Mouse (Mus musculus) kidney, embryonic 15.5 days (tissue): ENCODE measurements at regions not wholly inside any gene's neighbourhood (a gene's known extent, or its start where the extent isn't known, plus 50 kb on each side); places are given as distances from the start of the nearest gene placed in this dataset.
A peak's percentile ranks its signal among the peaks of the same experiment; 100 is the strongest.

Source experiments
- ATAC-seq: fragments of 200-750 bp; cut with Nextera tagmentation; replicated peaks from 2 replicates; pipeline ENCODE4 v1.8.0; 2017; ENCODE audit warnings: moderate TSS enrichment; ENCODE audit not compliant: low FRiP score
- H3K27ac ChIP-seq: fragments of 300-500 bp; sonication (generic); 2 replicates; pipeline ENCODE4 v1.5.1; 2015; ENCODE audit warnings: mild to moderate bottlenecking, inconsistent platforms
- H3K27me3 ChIP-seq: fragments of 300-500 bp; sonication (generic); 2 replicates; pipeline ENCODE4 v1.6.1; 2015; ENCODE audit warnings: inconsistent platforms
- H3K36me3 ChIP-seq: fragments of 300-500 bp; sonication (generic); 2 replicates; pipeline ENCODE4 v1.6.1; 2015; ENCODE audit warnings: inconsistent platforms
- H3K4me1 ChIP-seq: fragments of 300-500 bp; sonication (generic); 2 replicates; pipeline ENCODE4 v1.6.1; 2015; ENCODE audit warnings: inconsistent platforms
- H3K4me2 ChIP-seq: fragments of 300-500 bp; sonication (generic); 2 replicates; pipeline ENCODE4 v1.6.1; 2015; ENCODE audit warnings: moderate library complexity, mild to moderate bottlenecking, inconsistent platforms
- H3K4me3 ChIP-seq: fragments of 300-500 bp; sonication (generic); replicated peaks from 2 replicates; pipeline ENCODE4 v1.5.1; 2015; ENCODE audit warnings: mild to moderate bottlenecking, inconsistent platforms
- H3K9ac ChIP-seq: fragments of 300-500 bp; sonication (generic); 2 replicates; pipeline ENCODE4 v1.6.1; 2015; ENCODE audit warnings: mild to moderate bottlenecking, inconsistent platforms
- H3K9me3 ChIP-seq: fragments of 300-500 bp; sonication (generic); replicated peaks from 2 replicates; pipeline ENCODE4 v1.6.1; 2016; ENCODE audit warnings: inconsistent platforms
- WGBS: fragments of 180-500 bp; shearing (Covaris S2); methylation state at CpG from one replicate; pipeline ENCODE4 v1.1.7; 2015; ENCODE audit warnings: mixed read lengths; 5-methylcytosine and 5-hydroxymethylcytosine counted together

DNA sequence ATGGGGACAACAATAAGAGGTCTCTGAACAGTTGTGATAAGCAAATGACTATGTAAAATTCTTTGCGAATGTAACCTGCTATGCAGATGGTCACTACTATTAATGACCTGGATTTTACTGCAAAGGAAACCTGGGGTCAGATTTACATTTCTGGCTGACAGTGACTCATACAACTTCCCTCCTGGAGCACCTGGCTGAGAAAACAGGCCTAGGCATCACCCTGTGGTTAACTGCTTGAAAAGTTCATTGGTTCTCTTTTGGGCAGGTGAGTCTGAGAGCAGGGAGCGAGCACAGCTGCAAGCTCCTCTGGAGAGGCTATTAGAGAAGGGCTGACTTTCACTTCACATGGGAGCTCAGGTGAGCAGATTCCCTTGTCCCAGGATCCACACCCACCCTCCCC, 185.2 kb upstream of the Lpp start:
- Histone ChIP-seq H3K27me3 (no peaks in the 10 kb centered on the region), H3K27ac (no peak overlapping the region), H3K9ac (no peak overlapping the region), H3K4me2 (no peak overlapping the region), H3K4me3 (no peak overlapping the region), H3K4me1 (peaks cover 27% of the 10 kb centered on the region), H3K36me3 (no peaks in the 10 kb centered on the region), H3K9me3 (no peaks in the 10 kb centered on the region)
- WGBS: 91% methylated on average over 2 of the region's 2 CpGs
- no peak for ATAC-seq

DNA sequence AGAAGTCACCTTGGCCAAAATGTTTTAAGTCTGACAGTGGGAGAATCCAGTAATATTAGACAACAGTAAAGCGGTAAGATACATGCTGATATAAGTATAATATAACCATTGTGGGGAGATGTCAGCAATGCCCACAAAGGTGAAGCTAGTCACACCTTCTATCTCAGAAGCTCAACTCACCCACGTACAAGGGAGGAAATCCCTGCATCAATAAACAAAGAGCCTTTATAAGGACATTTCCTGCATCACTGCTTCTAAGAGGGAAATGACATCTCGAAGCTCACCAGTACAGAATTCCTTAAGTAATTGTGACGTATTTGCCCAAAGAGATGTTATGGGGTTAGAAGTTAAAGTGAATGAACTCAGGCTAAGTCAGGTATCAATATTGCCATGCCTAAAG, 186.3 kb upstream of the Lpp start:
- Histone ChIP-seq H3K27me3 (no peaks in the 10 kb centered on the region), H3K4me2 (no peak overlapping the region), H3K9me3 (no peaks in the 10 kb centered on the region), H3K4me1 (peaks cover 27% of the 10 kb centered on the region), H3K36me3 (no peaks in the 10 kb centered on the region), H3K9ac (no peak overlapping the region), H3K4me3 (no peak overlapping the region), H3K27ac (no peak overlapping the region)
- 46% methylated on average over 4 of the region's 4 CpGs for WGBS
- ATAC-seq: no peak

DNA sequence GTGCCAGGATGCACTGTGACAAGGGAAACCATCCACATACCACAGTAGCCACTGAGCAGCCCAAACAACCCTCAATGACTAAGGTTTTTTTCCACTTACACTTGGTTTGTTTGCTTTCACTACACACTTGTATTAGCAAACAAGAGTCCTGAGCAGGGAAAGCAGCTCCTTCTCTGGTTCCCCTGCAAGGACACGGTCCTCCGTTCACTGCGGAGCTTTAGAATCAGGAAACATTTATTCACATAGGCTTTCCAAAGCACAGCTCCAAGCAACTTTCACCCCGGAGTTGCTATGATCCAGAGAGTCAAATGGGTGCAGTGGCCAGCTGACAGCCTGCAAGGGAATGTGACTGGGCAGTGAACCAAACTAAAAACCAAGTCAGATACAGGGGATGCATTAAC, 186.8 kb upstream of the Lpp start:
- Histone ChIP-seq H3K4me1 (peaks cover 25% of the 10 kb centered on the region), H3K27me3 (no peaks in the 10 kb centered on the region), H3K9ac (no peak overlapping the region), H3K4me2 (no peak overlapping the region), H3K9me3 (no peaks in the 10 kb centered on the region), H3K4me3 (no peak overlapping the region), H3K27ac (no peak overlapping the region), H3K36me3 (no peaks in the 10 kb centered on the region)
- WGBS: 66% methylated on average over 4 of the region's 4 CpGs
- no peak for ATAC-seq

DNA sequence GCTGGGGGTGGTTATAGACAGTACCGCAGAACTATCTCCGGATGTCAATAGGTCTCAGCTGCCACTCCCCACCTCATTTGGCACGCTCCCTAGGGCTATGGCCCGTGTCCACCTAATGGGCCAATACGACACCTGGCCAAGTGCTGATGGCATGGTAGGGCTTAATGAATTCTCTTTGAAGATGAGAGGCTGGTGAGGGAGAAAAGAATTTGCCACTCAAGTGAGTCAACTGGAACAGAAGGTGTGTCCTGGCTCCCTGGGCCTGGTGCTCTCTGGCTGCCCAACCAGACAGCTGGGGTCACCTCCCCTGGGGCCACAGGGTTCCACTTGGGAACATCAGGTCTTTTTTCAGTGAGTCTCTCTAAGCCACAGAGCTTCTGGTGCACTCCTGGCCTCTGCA, 187.7 kb upstream of the Lpp start:
- peaks cover 21% of the 10 kb centered on the region for H3K4me1 ChIP-seq
- H3K27ac ChIP-seq: no peak overlapping the region
- H3K4me3 ChIP-seq: no peak overlapping the region
- no peaks in the 10 kb centered on the region for H3K9me3 ChIP-seq
- no peak overlapping the region for H3K4me2 ChIP-seq
- peak; percentile 83 for ATAC-seq
- no peaks in the 10 kb centered on the region for H3K27me3 ChIP-seq
- WGBS: 32% methylated on average over 5 of the region's 5 CpGs
- no peak overlapping the region for H3K9ac ChIP-seq
- H3K36me3 ChIP-seq: no peaks in the 10 kb centered on the region

DNA sequence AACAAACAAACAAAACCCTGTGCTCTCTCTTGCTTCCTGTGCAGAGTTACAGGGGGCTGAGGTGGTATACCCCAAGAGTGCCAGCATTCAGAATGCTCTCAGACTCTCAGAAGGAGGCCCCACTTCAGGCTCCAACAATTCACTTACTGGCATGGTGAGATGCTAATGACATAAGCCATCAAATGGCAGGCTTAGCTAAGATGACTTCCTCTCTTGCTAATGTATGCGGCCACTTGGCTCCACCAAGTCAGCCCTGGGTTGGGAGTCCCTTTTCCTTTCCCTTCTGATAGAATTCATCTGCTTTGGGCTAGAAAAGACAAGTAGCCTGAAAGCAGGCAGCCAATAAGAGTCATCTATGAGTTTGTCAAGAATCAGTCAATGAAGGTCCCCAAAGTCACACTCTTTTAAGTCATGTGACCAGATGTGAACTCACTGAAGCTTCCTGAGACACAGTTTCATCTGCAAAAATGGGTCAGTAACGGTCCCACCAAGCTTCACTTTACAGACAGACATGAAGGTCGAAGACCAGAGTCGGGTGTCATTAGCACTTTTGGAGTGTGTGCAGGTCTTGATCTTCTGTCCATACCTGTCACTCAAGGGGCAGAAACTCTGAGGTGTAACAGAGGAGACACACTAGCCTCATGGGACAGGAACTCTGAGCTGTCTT, 189.1 kb upstream of the Lpp start:
- ATAC-seq: no peak
- no peak overlapping the region for H3K27ac ChIP-seq
- H3K9ac ChIP-seq: no peak overlapping the region
- no peak overlapping the region for H3K4me3 ChIP-seq
- no peaks in the 10 kb centered on the region for H3K9me3 ChIP-seq
- no peaks in the 10 kb centered on the region for H3K27me3 ChIP-seq
- no peak overlapping the region for H3K4me2 ChIP-seq
- H3K36me3 ChIP-seq: no peaks in the 10 kb centered on the region
- 75% methylated on average over 4 of the region's 4 CpGs for WGBS
- H3K4me1 ChIP-seq: peaks cover 21% of the 10 kb centered on the region

DNA sequence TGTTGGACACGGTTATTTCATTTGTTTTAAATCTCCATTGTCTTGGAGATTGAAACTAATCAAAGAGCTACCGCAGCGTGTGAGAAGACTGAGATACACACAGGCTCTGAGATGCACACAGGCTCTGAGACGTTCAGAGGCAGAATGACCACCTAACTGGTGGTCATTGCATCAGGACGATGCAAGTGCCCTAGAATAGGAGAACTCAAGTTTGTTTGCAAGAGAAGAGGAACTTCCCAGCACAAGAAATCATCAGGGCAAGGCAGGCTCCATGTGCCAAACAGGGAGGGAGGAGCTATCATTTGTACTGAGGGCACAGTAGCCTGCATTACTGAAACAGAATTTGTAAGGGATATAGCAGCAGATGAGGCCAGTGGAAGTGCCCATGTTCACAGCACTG, 190.7 kb upstream of the Lpp start:
- no peaks in the 10 kb centered on the region for H3K36me3 ChIP-seq
- H3K27ac ChIP-seq: no peak overlapping the region
- H3K27me3 ChIP-seq: no peaks in the 10 kb centered on the region
- 94% methylated on average over 5 of the region's 5 CpGs for WGBS
- H3K4me3 ChIP-seq: no peak overlapping the region
- H3K9me3 ChIP-seq: no peaks in the 10 kb centered on the region
- H3K9ac ChIP-seq: no peak overlapping the region
- ATAC-seq: no peak
- peaks cover 21% of the 10 kb centered on the region for H3K4me1 ChIP-seq
- H3K4me2 ChIP-seq: no peak overlapping the region

DNA sequence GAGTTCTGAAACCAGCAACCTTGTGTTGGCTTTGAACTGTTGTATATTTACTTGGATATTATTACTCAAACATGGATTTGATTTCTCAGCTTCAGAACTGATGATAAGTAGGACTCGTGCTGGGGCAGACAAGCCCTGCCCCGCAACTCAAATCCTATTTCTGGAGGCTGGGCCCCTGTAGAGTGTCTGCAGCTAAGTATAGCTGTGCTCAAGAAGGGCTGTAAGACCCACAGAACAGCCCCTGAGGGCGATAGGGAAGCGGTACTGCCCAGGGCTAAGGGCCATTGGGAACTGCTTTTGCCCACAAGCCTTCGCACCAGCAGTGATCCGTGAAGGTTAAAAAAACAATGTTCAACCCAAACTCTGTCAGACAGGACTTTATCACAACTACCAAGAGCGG, 191.9 kb upstream of the Lpp start:
- ATAC-seq: no peak
- WGBS: 65% methylated on average over 7 of the region's 7 CpGs
- H3K9ac ChIP-seq: no peak overlapping the region
- no peaks in the 10 kb centered on the region for H3K36me3 ChIP-seq
- H3K4me1 ChIP-seq: peaks cover 15% of the 10 kb centered on the region
- H3K9me3 ChIP-seq: no peaks in the 10 kb centered on the region
- no peak overlapping the region for H3K4me2 ChIP-seq
- no peaks in the 10 kb centered on the region for H3K27me3 ChIP-seq
- no peak overlapping the region for H3K4me3 ChIP-seq
- H3K27ac ChIP-seq: no peak overlapping the region

DNA sequence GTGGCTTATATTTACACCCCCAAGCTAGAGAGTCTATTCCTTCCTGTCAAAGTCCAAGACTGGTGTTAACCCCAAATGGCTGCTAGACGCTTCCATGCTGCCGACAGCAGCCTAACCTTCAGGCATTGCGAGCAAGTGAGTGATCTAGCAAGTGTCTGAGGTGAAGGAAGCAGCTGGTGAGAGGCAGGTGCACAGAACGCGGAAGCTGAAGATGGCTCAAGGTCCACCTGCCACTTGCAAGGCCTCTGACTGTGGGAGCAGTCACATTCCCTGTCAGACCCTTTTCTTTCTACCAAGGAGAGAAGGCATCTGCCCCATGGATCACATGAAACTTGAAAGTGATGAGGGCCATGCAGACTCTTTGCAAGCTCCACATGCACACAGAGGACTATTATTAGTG, 193.1 kb upstream of the Lpp start:
- H3K4me1 ChIP-seq: peaks cover 4% of the 10 kb centered on the region
- no peaks in the 10 kb centered on the region for H3K36me3 ChIP-seq
- H3K9ac ChIP-seq: no peak overlapping the region
- H3K27ac ChIP-seq: no peak overlapping the region
- H3K27me3 ChIP-seq: no peaks in the 10 kb centered on the region
- no peak for ATAC-seq
- H3K4me3 ChIP-seq: no peak overlapping the region
- H3K4me2 ChIP-seq: no peak overlapping the region
- H3K9me3 ChIP-seq: no peaks in the 10 kb centered on the region
- WGBS: 88% methylated on average over 5 of the region's 5 CpGs

DNA sequence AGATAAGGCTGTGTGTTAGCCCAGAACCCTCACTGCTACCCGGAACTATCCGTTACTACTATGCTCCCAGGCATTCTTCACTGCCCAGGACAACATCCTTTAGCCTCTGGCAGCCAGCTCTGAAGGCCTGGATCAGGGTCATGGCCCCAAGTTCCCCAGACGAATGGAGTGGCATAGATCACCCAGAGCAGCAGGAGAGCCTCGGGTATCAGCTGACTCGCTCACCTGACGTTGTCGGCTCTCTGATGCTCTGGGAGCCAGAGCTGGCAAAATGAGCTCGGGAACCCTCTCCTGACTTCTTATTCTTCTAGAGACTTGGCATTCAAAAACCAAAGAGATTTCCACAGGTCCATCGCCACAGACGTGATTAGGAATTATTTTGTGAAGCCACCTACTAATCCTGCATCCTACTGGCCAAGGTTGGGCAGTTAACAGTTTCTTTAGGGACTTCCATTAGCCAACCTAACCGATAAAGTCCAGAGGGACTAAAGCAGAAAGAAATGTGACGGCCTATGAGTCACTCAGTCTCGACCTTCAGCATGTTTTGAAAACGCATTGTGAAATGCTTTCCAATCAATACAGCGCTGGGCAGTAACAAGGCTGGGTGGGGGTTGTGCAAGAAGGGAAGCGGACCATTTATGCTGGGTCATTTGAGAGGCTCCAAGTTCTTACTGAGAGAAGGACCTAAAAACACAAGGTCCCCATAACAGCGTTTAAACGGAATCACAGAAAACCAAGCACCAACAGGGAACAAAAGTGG, 193.7 kb upstream of the Lpp start:
- no peak overlapping the region for H3K4me3 ChIP-seq
- H3K27me3 ChIP-seq: no peaks in the 10 kb centered on the region
- H3K4me2 ChIP-seq: no peak overlapping the region
- ATAC-seq: no peak
- no peak overlapping the region for H3K9ac ChIP-seq
- no peak overlapping the region for H3K27ac ChIP-seq
- 79% methylated on average over 18 of the region's 18 CpGs for WGBS
- H3K9me3 ChIP-seq: no peaks in the 10 kb centered on the region
- H3K36me3 ChIP-seq: no peaks in the 10 kb centered on the region
- peaks cover 4% of the 10 kb centered on the region; the same call in 1 of the 2 replicates for H3K4me1 ChIP-seq

DNA sequence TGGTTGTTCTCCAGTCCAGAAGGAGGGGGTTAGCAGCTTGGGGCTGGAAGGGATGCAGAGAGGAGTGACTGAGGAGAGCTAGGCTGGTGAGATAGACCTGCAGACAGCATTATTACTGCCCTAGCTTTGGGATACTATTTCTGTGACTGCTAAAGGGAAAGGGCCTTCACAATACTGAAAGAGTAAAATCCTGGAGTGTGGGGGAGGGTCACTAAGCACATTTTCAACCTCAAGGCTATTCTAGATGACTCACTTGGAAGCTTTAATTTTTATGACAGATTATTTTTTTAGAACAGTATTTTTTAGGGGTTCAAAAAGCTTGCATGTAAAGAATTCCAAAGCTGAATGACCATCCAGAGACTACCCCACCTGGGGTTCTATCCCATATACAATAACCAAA, 195.0 kb upstream of the Lpp start:
- H3K4me2 ChIP-seq: no peak overlapping the region
- ATAC-seq: no peak

DNA sequence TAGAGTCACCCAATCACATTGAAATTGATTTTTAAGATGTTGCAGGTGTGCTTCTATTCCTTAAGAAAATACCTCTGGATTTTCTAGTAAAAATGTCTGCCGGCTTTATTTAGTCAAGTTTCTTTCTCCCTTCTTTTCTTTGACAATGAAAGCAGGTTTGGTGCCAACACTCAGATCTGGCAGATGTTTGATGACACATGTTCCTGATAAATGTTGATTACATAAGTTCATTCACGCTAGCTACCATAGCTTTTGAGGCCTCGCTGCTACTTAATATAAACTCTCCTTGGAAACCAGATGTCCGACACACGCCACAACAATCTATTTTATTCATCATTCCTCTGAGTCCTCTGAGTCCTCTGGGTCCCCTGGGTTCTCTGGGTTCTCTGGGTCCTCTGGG, 195.7 kb upstream of the Lpp start:
- Histone ChIP-seq H3K9ac (no peak overlapping the region), H3K4me1 (peaks cover 4% of the 10 kb centered on the region; the same call in 1 of the 2 replicates), H3K36me3 (no peaks in the 10 kb centered on the region), H3K27ac (no peak overlapping the region), H3K9me3 (no peaks in the 10 kb centered on the region), H3K4me2 (no peak overlapping the region), H3K27me3 (no peaks in the 10 kb centered on the region), H3K4me3 (no peak overlapping the region)
- 89% methylated on average over 5 of the region's 5 CpGs for WGBS
- no peak for ATAC-seq

More for the DNA sequence above, 195.0 kb upstream of the Lpp start:
- H3K9ac ChIP-seq: no peak overlapping the region
- H3K27me3 ChIP-seq: no peaks in the 10 kb centered on the region
- no peaks in the 10 kb centered on the region for H3K36me3 ChIP-seq
- H3K27ac ChIP-seq: no peak overlapping the region
- H3K4me3 ChIP-seq: no peak overlapping the region
- no peaks in the 10 kb centered on the region for H3K9me3 ChIP-seq
- peaks cover 4% of the 10 kb centered on the region; the same call in 1 of the 2 replicates for H3K4me1 ChIP-seq

DNA sequence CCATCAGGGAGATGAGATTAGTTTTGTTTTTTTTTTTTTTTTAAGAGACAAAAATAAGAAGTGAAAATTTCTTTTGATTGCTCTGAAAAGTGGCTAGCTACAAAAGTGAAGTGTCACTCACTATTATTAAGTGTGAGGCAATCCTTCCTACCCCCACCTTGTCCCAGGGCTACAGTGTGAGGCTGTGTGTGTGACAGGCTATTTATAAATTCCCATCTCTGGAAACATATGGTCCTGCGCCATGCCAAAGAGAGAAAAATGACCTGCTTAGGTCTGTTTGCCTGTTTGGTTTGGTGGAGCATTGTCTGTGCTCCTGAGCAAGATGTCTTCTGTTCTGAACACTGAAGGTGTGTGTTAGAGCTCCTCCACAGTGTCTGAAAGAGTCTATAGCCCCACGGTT, 199.4 kb upstream of the Lpp start:
- Histone ChIP-seq H3K4me2 (no peak overlapping the region), H3K4me3 (no peak overlapping the region), H3K36me3 (no peaks in the 10 kb centered on the region), H3K9ac (no peak overlapping the region), H3K4me1 (no peaks in the 10 kb centered on the region), H3K27ac (no peak overlapping the region), H3K27me3 (no peaks in the 10 kb centered on the region), H3K9me3 (no peaks in the 10 kb centered on the region)
- ATAC-seq: no peak
- 80% methylated on average over 2 of the region's 2 CpGs for whole genome bisulfite sequencing
